ENCODE assay signal across 9 mouse cellular contexts in the genomic region with DNA sequence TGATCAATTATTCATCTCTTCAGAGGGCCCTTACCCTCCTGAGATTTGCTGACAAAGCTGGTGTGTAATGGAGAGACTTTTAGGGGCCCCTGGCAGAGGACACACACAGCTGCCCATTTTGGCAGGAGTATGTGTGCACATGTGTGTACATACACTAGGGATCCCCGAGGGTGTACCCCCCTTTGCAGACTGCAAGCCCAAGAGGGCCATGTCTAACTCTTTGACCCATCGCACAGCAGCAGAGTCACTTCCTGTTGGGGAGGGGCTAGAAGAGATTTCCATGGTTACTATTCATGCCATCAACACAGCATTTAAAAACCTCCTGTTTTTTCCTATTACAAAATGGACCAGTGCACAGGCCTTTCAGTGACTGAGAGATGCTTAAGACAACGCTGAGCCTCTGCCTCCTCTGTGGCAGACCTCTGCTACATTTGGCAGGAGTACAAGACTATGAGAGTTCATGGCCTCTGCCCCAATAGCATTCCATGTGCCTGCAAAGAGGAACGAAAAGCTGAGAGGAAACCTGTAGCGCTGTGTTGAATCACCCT. TPM values are rescaled to one million over a fixed set of nuclear protein-coding genes. Genes with fewer than 3 reads are reported as not detected.
DNase-seq lines count a peak whose midpoint lies in the region; ATAC-seq lines count a peak whose summit lies in the region.
"Had no signal": no experiment of that assay in that cellular context is flagged by ENCODE, and none has a peak within 500 bp of the region (broad histone marks: within the 10 kb centered on the region; RNA-seq: fewer than 3 reads in every experiment).

No protein-coding gene starts in this region.

- no peak for DNase-seq in lung, postnatal 14 days
- no peak for DNase-seq in midbrain, embryonic 11.5 days (ENCODE audit: low spot score, missing footprints)
- DNase-seq in urinary bladder, adult 18-20 months (ENCODE audit: low spot score in 2 of 2): no peak
- no peak for DNase-seq in cerebellum, adult 18-20 months
- no peak for DNase-seq in urinary bladder, postnatal 25 days (ENCODE audit: low spot score)

- ATAC-seq in lung, embryonic 16.5 days (ENCODE audit: low read depth): 0 out of 2 replicates have a peak, but pooled peaks have one; percentile 18
- ATAC-seq in embryonic facial prominence, embryonic 12.5 days (ENCODE audit: insufficient number of reproducible peaks, insufficient read depth, low FRiP score, low TSS enrichment): peak; percentile 32; the same call in 1 of the 2 replicates
- ATAC-seq in intestine, embryonic 16.5 days: no peak
- ATAC-seq in midbrain, embryonic 11.5 days (ENCODE audit: low FRiP score): 0 out of 2 replicates have a peak, but pooled peaks have one; percentile 28

- no peak overlapping the region for H3K4me2 ChIP-seq in lung, embryonic 16.5 days (ENCODE audit: low read depth, low read length)
- no peak overlapping the region for H3K4me2 ChIP-seq in embryonic facial prominence, embryonic 12.5 days (replicated peaks)
- H3K4me2 ChIP-seq in intestine, embryonic 16.5 days (ENCODE audit: low read depth, low read length): no peak overlapping the region
- H3K4me2 ChIP-seq in midbrain, embryonic 11.5 days: no peak overlapping the region
- H3K4me2 ChIP-seq: liver, embryonic 15.5 days had no signal

- H3K4me1 ChIP-seq in lung, embryonic 16.5 days (replicated peaks; ENCODE audit: control insufficient read depth, insufficient read depth, low read length): peaks cover 71% of the 10 kb centered on the region
- H3K4me1 ChIP-seq in embryonic facial prominence, embryonic 12.5 days: peaks cover 55% of the 10 kb centered on the region
- H3K4me1 ChIP-seq in intestine, embryonic 16.5 days (ENCODE audit: control insufficient read depth, insufficient read depth, low read length): peaks cover 62% of the 10 kb centered on the region
- peaks cover 22% of the 10 kb centered on the region for H3K4me1 ChIP-seq in midbrain, embryonic 11.5 days (ENCODE audit: control insufficient read depth, insufficient read depth, low read length)

- H3K36me3 ChIP-seq in lung, embryonic 16.5 days (ENCODE audit: control insufficient read depth, insufficient read depth, low read length): peaks cover 6% of the 10 kb centered on the region; the same call in 1 of the 2 replicates
- H3K36me3 ChIP-seq in embryonic facial prominence, embryonic 12.5 days: peaks cover 10% of the 10 kb centered on the region
- no peaks in the 10 kb centered on the region for H3K36me3 ChIP-seq in intestine, embryonic 16.5 days (ENCODE audit: control insufficient read depth, insufficient read depth, low read length)
- H3K36me3 ChIP-seq in midbrain, embryonic 11.5 days (ENCODE audit: control insufficient read depth, insufficient read depth, low read length): no peaks in the 10 kb centered on the region

- H3K9ac ChIP-seq in lung, embryonic 16.5 days (ENCODE audit: low read length): no peak overlapping the region
- H3K9ac ChIP-seq in embryonic facial prominence, embryonic 12.5 days: no peak overlapping the region
- no peak overlapping the region for H3K9ac ChIP-seq in intestine, embryonic 16.5 days (ENCODE audit: low read depth, low read length)
- no peak overlapping the region for H3K9ac ChIP-seq in midbrain, embryonic 11.5 days (ENCODE audit: low read length)
- H3K9ac ChIP-seq: liver, embryonic 15.5 days had no signal

- no peak overlapping the region for H3K4me3 ChIP-seq in lung, embryonic 16.5 days (ENCODE audit: low read length)
- H3K4me3 ChIP-seq in embryonic facial prominence, embryonic 12.5 days: no peak overlapping the region
- H3K4me3 ChIP-seq in intestine, embryonic 16.5 days (ENCODE audit: low read length): no peak overlapping the region
- no peak overlapping the region for H3K4me3 ChIP-seq in midbrain, embryonic 11.5 days (ENCODE audit: low read depth, low read length)
- H3K4me3 ChIP-seq: liver, embryonic 15.5 days had no signal

- H3K27ac ChIP-seq in lung, embryonic 16.5 days (ENCODE audit: low read length): no peak overlapping the region
- H3K27ac ChIP-seq in embryonic facial prominence, embryonic 12.5 days: 0 out of 2 replicates have a peak overlapping the region, but pooled peaks have one; percentile 5
- H3K27ac ChIP-seq in intestine, embryonic 16.5 days (ENCODE audit: low read length): peak overlapping the region; percentile 44
- no peak overlapping the region for H3K27ac ChIP-seq in midbrain, embryonic 11.5 days (ENCODE audit: low read depth, low read length)

- H3K27me3 ChIP-seq in lung, embryonic 16.5 days (ENCODE audit: control insufficient read depth, insufficient read depth, low read depth, low read length): no peaks in the 10 kb centered on the region
- no peaks in the 10 kb centered on the region for H3K27me3 ChIP-seq in embryonic facial prominence, embryonic 12.5 days
- no peaks in the 10 kb centered on the region for H3K27me3 ChIP-seq in intestine, embryonic 16.5 days (replicated peaks; ENCODE audit: control insufficient read depth, insufficient read depth, low read length)
- no peaks in the 10 kb centered on the region for H3K27me3 ChIP-seq in midbrain, embryonic 11.5 days (ENCODE audit: control insufficient read depth, insufficient read depth, low read length)
- H3K27me3 ChIP-seq: liver, embryonic 15.5 days had no signal

- WGBS in lung, embryonic 16.5 days: 41% methylated on average over 5 of the region's 5 CpGs
- WGBS in embryonic facial prominence, embryonic 12.5 days: 44% methylated on average over 5 of the region's 5 CpGs
- WGBS in intestine, embryonic 16.5 days: 46% methylated on average over 5 of the region's 5 CpGs
- 67% methylated on average over 5 of the region's 5 CpGs for WGBS in midbrain, embryonic 11.5 days

- no peaks in the 10 kb centered on the region for H3K9me3 ChIP-seq in lung, embryonic 16.5 days (ENCODE audit: control insufficient read depth, low read length)
- no peaks in the 10 kb centered on the region for H3K9me3 ChIP-seq in embryonic facial prominence, embryonic 12.5 days
- H3K9me3 ChIP-seq in intestine, embryonic 16.5 days (ENCODE audit: control insufficient read depth, low read length): no peaks in the 10 kb centered on the region
- H3K9me3 ChIP-seq in midbrain, embryonic 11.5 days (ENCODE audit: control insufficient read depth, low read length): no peaks in the 10 kb centered on the region
- H3K9me3 ChIP-seq: liver, embryonic 15.5 days had no signal

RNA-seq across cellular contexts. Expression of gene Tet3, which starts 46.0 kb away (rescaled TPM):
- 43.8 and 47.1 TPM in 2 replicates for polyA plus RNA-seq in lung, embryonic 16.5 days (2015; fragmentation: Nextera tagmentation; extraction: Ambion mirVana)
- polyA plus RNA-seq in embryonic facial prominence, embryonic 12.5 days (2016; fragmentation: Nextera tagmentation; extraction: Ambion mirVana): 40.0 and 41.1 TPM in 2 replicates
- polyA plus RNA-seq in intestine, embryonic 16.5 days (2015; fragmentation: Nextera tagmentation; extraction: Ambion mirVana): 40.1 and 43.5 TPM in 2 replicates
- 38.5 and 39.9 TPM in 2 replicates for polyA plus RNA-seq in midbrain, embryonic 11.5 days (2014; fragmentation: Nextera tagmentation; extraction: Ambion mirVana)

Comparison
In these comparisons a context has a peak if more than half of its experiments do, and no peak if none do; other contexts are left out.
1. H3K27ac ChIP-seq: peak in embryonic facial prominence, embryonic 12.5 days (single experiment) and intestine, embryonic 16.5 days (single experiment); none in lung, embryonic 16.5 days (single experiment) and midbrain, embryonic 11.5 days (single experiment).